Mouse (Mus musculus) right cerebral cortex, adult 2 months (tissue): ENCODE results near the gene E030025P04Rik.

Experiments
- DNase-seq, 2 experiments: peaks; one replicate each; pipeline ENCODE4 v3.0.0; 2021 to 2022; ENCODE audit warnings: low spot score in 2 of 2

E030025P04Rik gene

DNA sequence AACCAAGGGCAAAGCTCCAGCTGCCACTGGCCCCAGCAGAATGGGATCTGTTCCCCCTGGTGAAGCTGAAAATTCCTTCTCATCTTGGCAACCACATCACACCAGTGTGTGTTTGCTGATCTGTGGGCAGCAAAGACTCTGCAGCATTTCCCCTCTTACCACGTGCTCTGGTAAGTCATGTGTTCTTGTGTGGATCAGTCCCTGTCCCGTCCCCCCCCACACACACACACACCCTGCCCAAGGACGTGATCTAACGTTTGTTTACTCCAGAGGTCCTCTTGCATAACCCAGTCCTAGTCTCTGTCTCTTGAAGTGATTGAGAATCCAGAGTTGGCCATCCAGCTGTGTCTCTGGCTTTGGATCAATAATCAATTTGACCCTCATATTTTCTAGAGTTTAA, at the start of gene E030025P04Rik:
Gene E030025P04Rik (minus strand): TSS at position 134 of the 400 bp plus-strand sequence.
- DNase-seq, result no peak

GRCm38 (mm10) chr11:109192673-109193557, 48.7 kb upstream of the E030025P04Rik start:
- peak; percentile 70 to 76 for DNase-seq

DNA sequence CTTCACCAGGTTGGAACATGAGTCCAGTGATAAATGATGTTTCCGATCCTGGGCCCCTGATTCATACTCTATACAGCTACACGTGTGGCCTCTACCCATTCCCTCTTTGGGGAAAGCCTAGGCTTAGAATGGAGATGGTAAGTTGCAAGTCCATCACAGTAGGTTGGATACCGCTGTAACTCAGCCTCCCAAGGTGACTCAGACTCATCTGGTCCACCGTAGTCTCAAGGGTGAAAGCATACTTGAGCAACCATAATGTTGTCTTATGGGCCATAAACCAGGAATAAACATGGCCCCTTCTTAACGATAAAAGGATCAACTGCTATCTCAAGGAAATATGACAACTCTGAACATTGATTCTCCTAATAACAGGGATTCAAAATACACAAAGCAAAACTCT, 44.1 kb upstream of the E030025P04Rik start:
- no peak for DNase-seq

- no peak for DNase-seq
Observed at GRCm38 (mm10) chr11:109187631-109188184, 43.5 kb upstream of the E030025P04Rik start.

- DNase-seq, result no peak
Observed at GRCm38 (mm10) chr11:109181118-109181517, 36.9 kb upstream of the E030025P04Rik start.

- no peak for DNase-seq
Observed at GRCm38 (mm10) chr11:109180290-109180689, 36.1 kb upstream of the E030025P04Rik start.

- peak; percentile 59 to 64 for DNase-seq
Observed at GRCm38 (mm10) chr11:109178788-109179518, 34.8 kb upstream of the E030025P04Rik start.

GRCm38 (mm10) chr11:109175376-109175969, 31.3 kb upstream of the E030025P04Rik start:
- no peak for DNase-seq

DNA sequence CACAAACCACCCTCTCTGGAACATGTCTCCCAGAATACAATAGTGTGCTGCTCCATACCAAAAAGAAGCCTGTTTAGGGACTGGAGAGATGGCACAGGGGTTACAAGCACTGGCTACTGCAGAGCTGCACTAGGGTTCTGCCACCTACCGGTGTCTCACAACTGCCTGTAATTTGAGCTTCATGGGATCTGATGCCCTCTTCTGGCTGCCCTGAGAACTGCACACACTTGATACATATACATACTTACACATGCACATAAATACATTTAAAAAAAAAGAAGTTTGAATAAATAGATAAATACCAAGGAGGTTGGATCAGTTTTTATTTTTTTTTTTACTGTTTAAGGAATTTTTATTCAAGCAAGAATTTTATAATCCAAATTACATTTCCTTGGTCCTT, 28.1 kb upstream of the E030025P04Rik start:
- no peak for DNase-seq

- no peak for DNase-seq
Observed at GRCm38 (mm10) chr11:109170771-109171170, 26.6 kb upstream of the E030025P04Rik start.

GRCm38 (mm10) chr11:109157694-109158093, 13.5 kb upstream of the E030025P04Rik start:
- no peak for DNase-seq

DNA sequence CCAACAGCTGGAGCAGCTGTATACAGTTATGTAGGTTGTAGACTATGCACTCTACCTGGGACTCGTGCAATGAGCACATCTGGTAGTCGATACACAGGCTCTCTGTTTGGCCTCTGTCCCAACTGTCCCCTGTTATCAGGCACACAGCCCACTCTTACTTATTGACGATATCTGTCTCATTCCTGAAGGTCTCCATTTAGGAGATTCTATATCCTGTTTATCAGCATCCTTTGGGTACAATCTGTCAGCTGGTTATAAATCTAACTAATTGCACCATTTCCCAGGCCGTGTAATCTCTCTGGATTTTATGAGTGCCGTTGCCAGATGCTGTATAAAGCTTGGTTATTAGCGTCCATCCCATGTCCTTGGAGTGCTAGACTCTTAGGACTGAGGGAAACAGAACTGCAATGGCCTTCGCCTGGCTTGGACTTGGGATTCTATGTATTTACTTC, 747 bp upstream of the E030025P04Rik start:
- DNase-seq, result no peak

DNA sequence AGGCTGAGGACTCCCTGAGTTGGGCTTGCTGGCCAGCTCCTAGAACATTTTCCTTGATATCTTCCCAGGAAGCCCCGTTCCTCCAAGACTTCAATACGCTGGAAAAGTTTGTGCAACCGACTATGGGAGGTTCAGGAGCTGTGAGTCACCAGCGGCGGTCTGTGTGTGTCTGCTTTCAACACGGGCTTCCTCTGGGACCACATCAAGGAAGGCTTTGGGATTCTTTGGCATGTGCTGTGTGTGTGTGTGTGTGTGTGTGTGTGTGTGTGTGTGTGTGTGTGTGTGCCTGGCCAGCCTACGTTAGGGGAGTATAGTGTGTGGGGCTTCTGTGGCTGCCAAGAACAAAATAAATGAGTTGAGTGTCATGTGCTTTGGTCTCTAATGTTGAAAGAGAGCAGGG, 17.7 kb downstream of the E030025P04Rik start:
- DNase-seq, result no peak

GRCm38 (mm10) chr11:109125451-109125850, 18.7 kb downstream of the E030025P04Rik start:
- DNase-seq, result no peak

GRCm38 (mm10) chr11:109124284-109124683, 19.9 kb downstream of the E030025P04Rik start:
- DNase-seq, result peak in 1 of 2 experiments; percentile 7

DNA sequence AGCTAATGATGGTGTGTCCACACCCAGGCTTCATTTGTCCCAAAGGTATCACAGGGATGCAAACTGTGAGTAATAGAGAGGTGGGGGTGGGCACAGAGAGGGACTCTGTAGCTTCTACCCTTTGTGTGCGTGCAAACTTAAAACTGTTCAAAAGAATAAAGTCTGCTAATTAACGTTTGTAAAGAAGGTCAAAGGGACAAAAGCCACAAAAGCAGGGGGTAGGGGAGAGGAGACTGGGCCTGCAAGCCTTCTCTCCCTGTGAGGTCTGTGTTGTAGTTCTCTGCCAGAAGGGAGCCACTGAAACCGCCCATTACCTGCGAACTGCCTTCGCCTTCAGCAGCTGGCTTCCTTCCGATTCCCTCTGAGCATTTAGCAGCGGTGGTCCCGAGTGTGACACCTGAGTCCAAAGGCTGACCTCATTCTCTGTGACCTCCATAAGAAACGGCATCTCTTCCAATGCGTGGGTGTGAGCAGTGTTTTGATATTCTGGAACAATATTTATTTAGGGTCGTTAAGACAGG, 34.3 kb downstream of the E030025P04Rik start:
- DNase-seq, result no peak

DNA sequence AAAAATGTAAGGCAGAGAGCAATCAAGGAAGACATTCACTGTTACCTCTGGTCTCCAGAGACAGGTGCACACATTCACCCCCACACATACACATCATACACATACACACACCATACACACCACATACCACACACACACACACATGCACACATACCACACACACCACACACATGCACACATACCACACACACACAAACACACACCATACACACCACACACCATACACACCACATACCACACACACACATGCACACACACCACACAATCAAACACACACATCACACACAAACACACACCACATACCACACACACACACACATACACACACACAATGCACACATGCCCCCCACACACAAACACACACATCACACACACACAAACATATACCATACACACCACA, 35.1 kb downstream of the E030025P04Rik start:
- DNase-seq, result no peak

GRCm38 (mm10) chr11:109107518-109108205, 36.5 kb downstream of the E030025P04Rik start:
- DNase-seq, result no peak

DNA sequence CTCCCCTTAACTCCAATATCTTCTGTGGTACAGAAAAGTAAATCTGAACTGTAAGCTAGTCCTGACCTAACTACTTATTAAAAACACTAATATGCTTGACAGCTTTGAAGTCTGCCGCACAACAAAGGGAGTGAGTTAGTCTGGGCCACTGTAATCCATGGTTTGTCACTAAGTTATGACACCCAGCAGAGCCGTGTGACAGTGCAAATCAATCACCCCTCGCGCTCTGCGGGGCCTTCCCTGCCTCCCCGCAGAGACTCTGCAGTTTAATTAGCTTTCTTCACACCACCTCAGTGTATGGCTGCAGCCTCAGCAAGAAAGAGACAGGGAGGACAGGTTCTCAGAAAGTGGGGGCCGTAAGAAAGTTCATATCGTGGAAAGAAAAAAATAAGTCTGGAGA, 37.4 kb downstream of the E030025P04Rik start:
- DNase-seq, result no peak

DNA sequence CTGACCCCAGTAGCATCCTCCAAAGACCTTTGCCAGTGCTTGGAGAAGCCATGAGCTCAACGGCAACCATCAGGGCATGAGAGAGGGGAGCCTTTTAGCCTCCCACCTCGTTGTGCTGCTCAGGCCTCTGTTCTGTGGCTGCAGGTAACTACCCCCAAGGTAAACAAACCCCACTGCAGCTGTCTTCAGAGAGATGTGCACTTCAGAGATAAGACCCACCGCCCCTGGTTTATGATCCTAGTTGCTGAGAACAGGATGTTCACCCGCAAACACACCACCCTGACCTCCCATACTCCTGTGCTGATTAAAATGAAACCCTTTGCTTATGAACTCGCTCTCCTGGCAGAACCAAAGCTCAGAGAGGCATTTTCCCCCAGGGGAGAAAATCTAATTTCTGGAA, 38.0 kb downstream of the E030025P04Rik start:
- no peak for DNase-seq

DNA sequence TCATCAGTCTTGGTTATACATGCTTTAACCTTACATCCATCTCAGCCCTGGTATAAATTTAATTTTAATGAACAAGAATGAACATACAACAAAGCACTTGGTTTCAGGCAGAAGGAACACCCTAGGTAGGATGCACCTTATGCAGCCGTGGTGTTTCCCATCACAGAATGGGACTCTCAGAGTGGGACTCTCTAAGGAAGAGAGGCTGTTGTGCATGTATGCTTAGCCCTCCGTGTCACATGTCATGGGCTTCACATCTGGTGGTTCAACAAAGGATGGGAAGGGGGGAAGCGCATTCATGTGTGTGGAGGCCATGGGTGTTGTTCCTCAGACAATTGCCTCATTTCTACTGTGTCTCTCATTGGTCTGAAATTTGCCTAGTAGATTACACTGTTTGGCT, 40.8 kb downstream of the E030025P04Rik start:
- no peak for DNase-seq
